Mouse (Mus musculus) thymus, postnatal 36 days (tissue): ENCODE results near the gene Txnrd3.
A peak's percentile ranks its signal among the peaks of the same experiment; 100 is the strongest.

Experiments used
- DNase-seq, 2 experiments: peaks; one replicate each; pipeline ENCODE4 v3.0.0; 2022; ENCODE audit warnings: mixed read lengths in 2 of 2

The Txnrd3 gene

DNA sequence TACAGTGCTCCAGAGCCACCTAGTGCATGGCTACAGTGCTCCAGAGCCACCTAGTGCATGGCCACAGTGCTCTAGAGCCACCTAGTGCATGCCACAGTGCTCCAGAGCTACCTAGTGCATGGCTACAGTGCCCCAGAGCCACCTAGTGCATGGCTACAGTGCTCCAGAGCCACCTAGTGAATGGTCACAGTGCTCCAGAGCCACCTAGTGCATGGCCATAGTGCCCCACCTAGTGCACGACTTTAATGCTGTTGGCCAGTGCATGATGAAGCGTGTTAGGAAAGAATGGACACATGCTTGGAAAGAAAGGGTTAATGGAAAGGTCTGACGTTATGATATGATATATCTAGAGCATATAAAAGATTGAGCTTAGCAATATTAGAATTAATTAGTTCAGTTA is 14.6 kb downstream of the Txnrd3 start:
- no peak for DNase-seq

GRCm38 (mm10) chr6:89658931-89659330 is 15.1 kb downstream of the Txnrd3 start:
- DNase-seq, result no peak

DNA sequence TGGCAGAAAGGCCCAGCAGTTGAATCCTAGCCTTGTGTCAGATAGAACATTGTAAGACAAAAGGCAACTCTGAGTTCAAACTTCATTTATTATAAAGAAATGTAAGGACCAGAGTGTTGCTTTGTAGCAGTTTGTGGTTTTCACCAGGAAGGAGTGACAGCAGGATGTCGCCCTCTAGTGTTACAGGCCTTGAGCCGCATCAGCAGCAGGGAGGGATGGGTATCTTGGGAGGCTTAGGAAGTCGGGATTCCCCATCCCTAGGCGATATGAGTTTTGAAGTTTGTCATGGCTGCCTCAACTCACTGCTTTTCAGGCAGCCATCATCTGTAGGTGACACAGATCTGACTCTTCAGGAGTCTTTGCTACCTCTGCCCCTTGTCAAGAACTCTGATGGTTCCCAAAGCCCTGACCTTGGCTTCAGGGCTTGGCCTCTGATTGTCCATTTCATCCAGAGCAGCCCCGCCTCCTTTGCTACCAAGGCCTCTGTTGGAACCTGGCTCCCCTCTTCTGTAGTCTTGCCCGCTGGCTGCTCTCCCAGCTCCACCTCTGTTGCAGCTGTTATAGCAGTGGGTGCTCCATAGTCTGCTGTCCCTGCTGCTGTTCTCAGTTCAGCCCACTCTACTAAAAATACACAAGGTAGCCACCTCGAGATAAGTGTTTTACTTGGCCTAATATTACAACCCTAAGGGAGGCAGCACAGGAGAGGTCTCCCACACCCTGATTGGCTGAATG is 16.1 kb downstream of the Txnrd3 start:
- DNase-seq, result peak in 1 of 2 experiments; percentile 22

DNA sequence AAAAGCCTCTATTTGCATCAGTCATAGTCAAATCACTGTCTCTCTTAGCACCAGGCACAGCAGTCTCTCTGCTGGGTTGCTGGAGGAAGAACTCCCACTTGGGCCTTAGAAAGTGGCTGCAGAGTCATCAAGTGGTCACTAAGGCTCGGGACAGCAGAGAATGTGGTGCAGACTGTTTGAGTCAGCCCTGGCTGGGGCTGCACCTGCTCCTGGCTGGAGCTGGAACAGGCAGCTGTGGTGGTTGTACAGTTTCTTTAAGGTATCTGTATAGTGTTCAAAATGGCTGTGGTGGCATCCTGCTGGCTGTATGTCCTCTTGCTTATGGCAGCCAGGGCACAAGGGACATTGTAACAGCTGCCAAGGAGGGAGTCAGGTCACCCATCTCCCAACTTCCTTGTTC is 16.7 kb downstream of the Txnrd3 start:
- no peak for DNase-seq

DNA sequence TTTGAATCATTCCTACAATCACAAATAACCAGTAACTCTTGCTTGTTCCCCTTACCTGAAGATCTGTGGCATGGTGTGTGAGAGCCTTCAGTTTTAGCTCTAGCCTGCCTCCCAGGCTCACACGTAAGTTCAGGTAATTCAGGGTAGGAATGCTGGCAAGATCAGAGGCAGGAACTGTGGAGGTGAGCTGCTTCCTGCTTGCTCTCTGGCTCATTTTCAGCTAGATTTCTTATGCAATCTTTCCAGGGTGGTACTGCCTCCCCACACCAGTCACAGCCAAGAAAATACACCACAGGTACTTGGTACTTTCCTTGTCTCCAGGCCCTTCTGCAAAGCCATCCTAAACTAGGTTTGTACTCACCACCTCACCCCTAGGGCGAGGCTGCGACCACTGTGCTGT is 18.7 kb downstream of the Txnrd3 start:
- no peak for DNase-seq

GRCm38 (mm10) chr6:89665155-89665554 is 21.4 kb downstream of the Txnrd3 start:
- no peak for DNase-seq

- DNase-seq, result no peak
These were observed 21.9 kb downstream of the Txnrd3 start for GRCm38 (mm10) chr6:89665667-89666066.

- DNase-seq, result no peak
These were observed 23.2 kb downstream of the Txnrd3 start for GRCm38 (mm10) chr6:89666976-89667375.

- no peak for DNase-seq
These were observed 25.8 kb downstream of the Txnrd3 start for GRCm38 (mm10) chr6:89669556-89669955.

GRCm38 (mm10) chr6:89671431-89671830 is 27.6 kb downstream of the Txnrd3 start:
- no peak for DNase-seq

DNA sequence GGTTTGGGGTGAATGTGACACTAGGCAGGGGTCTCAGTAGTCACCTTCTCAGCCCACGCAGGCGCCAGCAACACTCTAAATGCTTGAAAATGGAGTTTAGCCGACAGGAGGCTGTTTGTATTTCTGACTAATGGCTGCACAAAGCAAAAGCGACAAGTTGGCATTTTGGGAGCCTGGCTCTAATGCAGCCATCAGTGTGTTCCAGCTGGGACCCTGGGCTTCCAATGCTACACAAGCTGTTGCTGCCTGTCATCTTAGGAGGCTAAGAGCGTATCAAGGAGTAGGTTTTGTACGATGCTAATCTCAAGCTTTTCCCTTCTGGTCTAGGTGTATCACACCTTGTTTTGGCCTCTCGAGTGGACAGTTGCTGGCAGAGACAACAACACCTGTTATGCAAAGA is 28.9 kb downstream of the Txnrd3 start:
- DNase-seq, result no peak

DNA sequence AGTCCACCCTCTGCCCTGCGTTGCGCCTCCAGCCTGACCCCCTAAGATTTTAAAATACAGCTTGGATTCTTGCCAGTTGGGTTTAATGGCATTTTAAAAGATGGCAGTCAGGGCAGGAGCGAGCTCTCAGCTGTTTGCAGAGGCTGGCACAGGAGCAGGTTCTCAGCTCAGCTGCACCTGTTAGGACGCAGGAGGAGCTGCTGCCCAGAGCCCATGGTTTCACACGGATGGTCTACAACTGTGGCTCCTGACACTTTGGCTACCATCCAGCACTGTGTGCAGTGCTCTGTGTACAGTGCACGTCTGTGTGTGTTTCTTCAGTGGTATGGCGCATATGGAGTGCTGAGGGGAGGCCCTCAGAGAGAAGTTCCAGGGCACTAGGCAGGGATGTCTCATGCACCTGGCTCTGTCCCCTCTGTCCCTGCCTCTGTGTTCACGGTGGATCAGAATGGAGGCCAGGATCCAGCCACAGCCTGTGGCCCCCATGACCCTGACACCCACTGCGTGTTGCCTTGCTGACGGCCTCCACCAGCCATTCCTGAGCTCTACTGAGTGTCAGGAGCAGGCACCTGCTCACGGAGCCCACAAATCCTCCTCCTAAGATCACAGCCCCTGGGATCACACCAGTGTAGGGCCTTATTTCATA is 29.5 kb downstream of the Txnrd3 start:
- DNase-seq, result no peak

GRCm38 (mm10) chr6:89678522-89678921 is 34.7 kb downstream of the Txnrd3 start:
- DNase-seq, result no peak

DNA sequence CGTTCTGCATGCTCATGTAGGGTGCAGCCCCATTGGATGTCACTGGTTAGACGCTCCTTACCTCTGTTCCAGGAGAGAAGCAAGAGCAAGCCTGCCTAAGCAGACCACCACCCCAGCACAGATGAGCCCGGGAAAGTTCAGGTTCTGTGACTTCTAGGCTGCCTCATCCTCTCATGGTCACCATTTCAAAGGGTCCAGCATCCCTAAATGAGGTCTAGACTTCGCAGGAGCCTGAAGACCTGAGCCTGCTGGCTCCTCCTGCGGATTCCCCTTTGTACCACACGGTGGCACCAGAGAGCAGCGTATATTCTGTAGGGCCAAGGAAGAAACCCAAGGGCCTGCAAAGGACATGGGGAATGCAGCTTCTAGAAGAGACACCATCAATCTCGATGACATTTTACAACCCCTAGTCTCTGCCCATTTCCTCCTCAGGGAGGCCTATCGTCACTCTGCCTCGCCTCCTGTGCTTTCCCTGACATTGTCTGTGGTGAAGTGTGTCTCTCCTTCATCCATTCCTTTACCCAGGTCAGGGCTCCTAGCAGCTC is 35.6 kb downstream of the Txnrd3 start:
- peak; percentile 41 to 55 for DNase-seq

GRCm38 (mm10) chr6:89680155-89680554 is 36.4 kb downstream of the Txnrd3 start:
- DNase-seq, result peak; percentile 64 to 74

GRCm38 (mm10) chr6:89684231-89684630 is 40.4 kb downstream of the Txnrd3 start:
- DNase-seq, result no peak

- DNase-seq, result no peak
These were observed 43.3 kb downstream of the Txnrd3 start for GRCm38 (mm10) chr6:89687100-89687499.

GRCm38 (mm10) chr6:89706624-89707023 is 62.8 kb downstream of the Txnrd3 start:
- DNase-seq, result no peak

- no peak for DNase-seq
These were observed 63.5 kb downstream of the Txnrd3 start, which contains the start of gene Vmn1r40 for GRCm38 (mm10) chr6:89707240-89707639. TSS of gene Vmn1r40 (plus strand) at chr6:89707540.

GRCm38 (mm10) chr6:89718051-89718450 is 74.3 kb downstream of the Txnrd3 start:
- no peak for DNase-seq
